Mouse (Mus musculus): ENCODE results near the gene Ttc9c.

DNA sequence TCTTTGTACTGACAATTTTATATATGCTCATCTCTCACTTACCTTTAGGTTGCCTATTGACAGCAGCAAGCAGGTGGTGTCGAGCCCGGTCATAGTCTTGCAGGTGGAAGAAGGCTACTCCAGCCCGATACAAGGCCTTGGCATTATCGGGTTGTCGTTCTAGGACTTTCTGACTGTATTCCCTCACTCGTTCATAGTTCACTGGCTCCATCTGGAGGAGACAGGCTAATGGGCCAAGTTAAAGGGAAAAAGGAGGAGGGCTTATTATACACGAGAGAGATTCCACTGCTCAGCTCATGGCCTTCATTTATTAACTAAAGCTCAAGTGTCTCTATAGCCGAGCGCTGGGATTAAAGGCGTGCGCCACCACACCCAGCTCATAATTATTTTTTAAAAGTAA lies 3.3 kb downstream of the Ttc9c start:
- no peak for TF ChIP-seq CTCF (IDR thresholded peaks at IDR 0.05; ENCODE audit: control insufficient read depth, insufficient read depth, insufficient replicate concordance, low read depth, low read length)
- TF ChIP-seq POLR2A (IDR thresholded peaks at IDR 0.05; ENCODE audit: control insufficient read depth, low read depth, low read length), result no peak
